Mouse (Mus musculus) gastrocnemius, adult 8-10 months (tissue): ENCODE measurements around the gene Xpc. TPM values are rescaled to one million over a fixed set of nuclear protein-coding genes. Genes with fewer than 3 reads are reported as not detected.
A peak's percentile ranks its signal among the peaks of the same experiment; 100 is the strongest.

Source experiments
- DNase-seq, 2 experiments: peaks; one replicate each; pipeline ENCODE4 v3.0.0; 2022; ENCODE audit warnings: low spot score in 2 of 2
- total RNA-seq, 4 experiments: library from RNA; stranded (reverse); gene quantifications; 2 replicates each; pipeline ENCODE4 v1.2.4; 2022

Xpc gene
- total RNA-seq, 4 experiments from 2014 or later, result 6.4 to 9.5 (median 8.2) TPM

- no peak for DNase-seq
Measured at GRCm38 (mm10) chr6:91525544-91525943, 9.9 kb upstream of the Xpc start.

GRCm38 (mm10) chr6:91522816-91523215, 7.1 kb upstream of the Xpc start:
- no peak for DNase-seq

GRCm38 (mm10) chr6:91518454-91519020, 2.8 kb upstream of the Xpc start:
- no peak for DNase-seq

GRCm38 (mm10) chr6:91514737-91515362, 838 bp downstream of the Xpc start:
- DNase-seq, result no peak

- DNase-seq, result no peak
Measured at GRCm38 (mm10) chr6:91514135-91514534, 1.6 kb downstream of the Xpc start.

- no peak for DNase-seq
Measured at GRCm38 (mm10) chr6:91510211-91510610, 5.5 kb downstream of the Xpc start.

GRCm38 (mm10) chr6:91509326-91509725, 6.4 kb downstream of the Xpc start:
- DNase-seq, result peak; percentile 49 to 55

GRCm38 (mm10) chr6:91508041-91508440, 7.6 kb downstream of the Xpc start:
- no peak for DNase-seq

- DNase-seq, result no peak
Measured at GRCm38 (mm10) chr6:91506036-91506435, 9.7 kb downstream of the Xpc start.

GRCm38 (mm10) chr6:91503302-91503701, 12.4 kb downstream of the Xpc start:
- DNase-seq, result no peak

GRCm38 (mm10) chr6:91494526-91494925, 21.2 kb downstream of the Xpc start:
- DNase-seq, result no peak

- no peak for DNase-seq
Measured at GRCm38 (mm10) chr6:91493053-91493452, 22.6 kb downstream of the Xpc start.

GRCm38 (mm10) chr6:91491004-91491403, 24.7 kb downstream of the Xpc start:
- no peak for DNase-seq

- DNase-seq, result no peak
Measured at GRCm38 (mm10) chr6:91489872-91490271, 25.8 kb downstream of the Xpc start.

GRCm38 (mm10) chr6:91488496-91489212, 27.0 kb downstream of the Xpc start:
- no peak for DNase-seq

GRCm38 (mm10) chr6:91486736-91487453, 28.8 kb downstream of the Xpc start:
- no peak for DNase-seq

- peak in 1 of 2 experiments; percentile 54 for DNase-seq
Measured at GRCm38 (mm10) chr6:91483371-91483770, 32.3 kb downstream of the Xpc start.

- DNase-seq, result no peak
Measured at GRCm38 (mm10) chr6:91476541-91476940, 39.1 kb downstream of the Xpc start.

GRCm38 (mm10) chr6:91474441-91475190, 41.1 kb downstream of the Xpc start:
- DNase-seq, result peak in 1 of 2 experiments; percentile 51

GRCm38 (mm10) chr6:91473805-91474440, 41.8 kb downstream of the Xpc start:
- no peak for DNase-seq
